Mouse (Mus musculus): ENCODE measurements around the gene Susd1.
"Not testable (repeated sequence)": the region's sequence is repeated elsewhere in the genome, so short reads cannot be mapped to it uniquely, and the experiment has no call there.

Susd1 gene

GRCm38 (mm10) chr4:59291914-59292718, 146.3 kb downstream of the Susd1 start:
- DNase-seq (ENCODE audit: extremely low read depth, low read depth, low spot score): no peak

- no peak for DNase-seq (ENCODE audit: extremely low read depth, low read depth, low spot score)
Measured at GRCm38 (mm10) chr4:59290972-59291576, 147.4 kb downstream of the Susd1 start.

- DNase-seq (ENCODE audit: extremely low read depth, low read depth, low spot score): no peak
Measured at GRCm38 (mm10) chr4:59287103-59287502, 151.3 kb downstream of the Susd1 start.

DNA sequence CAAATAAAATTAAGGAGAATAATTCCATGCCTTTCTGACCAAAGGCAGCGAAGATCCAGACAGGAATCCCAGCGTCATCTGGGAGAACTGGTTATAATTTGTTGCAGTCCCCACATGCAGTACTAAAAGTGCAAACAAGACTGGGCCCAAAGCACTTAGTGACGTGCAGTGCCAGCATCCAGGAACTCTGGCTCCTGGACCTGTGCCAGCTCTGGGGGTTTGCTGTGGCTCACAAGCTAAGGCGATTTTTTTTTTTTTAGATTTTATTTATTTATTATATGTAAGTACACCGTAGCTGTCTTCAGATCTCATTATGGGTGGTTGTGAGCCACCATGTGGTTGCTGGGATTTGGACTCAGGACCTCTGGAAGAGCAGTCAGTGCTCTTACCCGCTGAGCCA, 152.1 kb downstream of the Susd1 start:
- not testable (repeated sequence) for DNase-seq (ENCODE audit: extremely low read depth, low read depth, low spot score)

DNA sequence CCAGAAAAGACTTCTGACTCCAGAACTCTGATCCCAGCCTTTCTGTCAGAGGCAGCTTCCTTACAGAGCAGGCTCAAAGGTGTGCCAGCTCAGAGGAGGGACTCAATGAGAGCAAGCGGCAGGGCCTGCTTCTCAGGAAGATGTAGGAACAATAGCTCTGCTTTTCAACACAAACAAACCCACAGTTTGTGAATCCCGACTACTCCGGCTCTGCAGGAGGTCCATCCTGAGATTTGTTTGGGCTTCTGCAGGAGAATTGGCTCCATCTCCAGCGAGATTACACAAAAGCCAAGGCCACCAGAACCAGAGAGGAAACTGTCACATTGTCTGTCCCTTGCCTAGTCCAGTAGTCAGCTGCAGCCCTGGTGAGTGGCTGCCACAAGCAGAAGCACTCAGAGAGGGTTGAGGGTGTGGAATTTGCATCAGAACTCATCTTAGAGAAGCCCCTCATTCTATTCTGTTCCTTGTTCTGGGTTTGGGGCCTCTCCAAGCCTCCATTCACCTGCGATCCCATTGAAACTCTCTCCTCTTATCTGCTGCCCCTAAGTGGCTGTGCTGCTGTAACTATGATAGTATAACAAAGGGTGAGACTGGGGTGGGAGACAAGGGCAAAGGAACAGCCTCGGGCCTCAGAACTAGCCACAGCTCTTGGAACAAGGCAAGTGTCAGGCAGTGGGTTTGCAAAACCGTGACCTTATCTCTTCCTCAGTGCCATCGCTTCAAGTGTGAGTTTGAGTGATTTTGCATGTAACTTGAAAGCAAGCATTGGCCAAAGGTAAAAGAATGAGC, 155.5 kb downstream of the Susd1 start:
- DNase-seq (ENCODE audit: extremely low read depth, low read depth, low spot score): no peak

DNA sequence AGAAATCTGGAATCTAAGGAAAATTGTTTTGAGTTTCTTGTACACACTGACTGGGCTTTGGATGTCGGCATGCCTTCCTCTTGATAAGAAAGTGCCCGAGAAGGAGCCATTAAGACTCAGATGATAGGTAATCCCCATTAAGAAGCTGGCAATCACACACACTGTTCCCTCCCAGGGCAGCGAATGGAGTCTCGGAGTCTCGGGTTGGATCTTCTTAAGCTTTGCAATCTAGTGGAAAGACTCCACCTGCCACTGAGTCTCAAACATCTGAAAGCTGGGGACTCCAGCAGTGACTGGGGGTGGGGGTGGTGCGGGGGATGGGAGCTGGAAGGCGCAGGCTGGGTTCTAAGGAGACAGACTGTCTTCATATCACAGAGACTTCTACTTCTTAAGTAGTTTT, 156.3 kb downstream of the Susd1 start:
- no peak for DNase-seq (ENCODE audit: extremely low read depth, low read depth, low spot score)

- no peak for DNase-seq (ENCODE audit: extremely low read depth, low read depth, low spot score)
Measured at GRCm38 (mm10) chr4:59280876-59281275, 157.6 kb downstream of the Susd1 start.

GRCm38 (mm10) chr4:59279111-59279510, 159.3 kb downstream of the Susd1 start:
- no peak for DNase-seq (ENCODE audit: extremely low read depth, low read depth, low spot score)

- no peak for DNase-seq (ENCODE audit: extremely low read depth, low read depth, low spot score)
Measured at GRCm38 (mm10) chr4:59278410-59278809, 160.0 kb downstream of the Susd1 start.

DNA sequence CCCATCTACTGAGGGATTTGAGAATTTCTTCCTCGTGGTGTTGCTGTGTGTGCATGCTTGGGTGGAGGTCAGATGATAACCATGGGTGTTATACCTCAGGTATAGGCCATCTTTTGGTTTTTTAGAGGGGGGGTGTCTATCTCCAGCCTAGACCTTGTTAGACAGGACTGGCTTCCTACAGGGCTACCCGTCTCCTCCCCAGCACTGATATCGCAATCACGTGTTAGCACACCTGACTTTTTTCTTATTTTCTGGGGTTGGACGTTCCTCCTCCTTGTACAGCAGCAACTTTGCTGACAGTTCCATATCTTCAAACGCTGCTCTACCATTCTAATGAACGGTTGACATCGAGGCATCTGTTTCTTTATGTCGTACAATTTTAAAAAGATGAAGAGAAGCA, 160.5 kb downstream of the Susd1 start:
- DNase-seq (ENCODE audit: extremely low read depth, low read depth, low spot score): no peak

DNA sequence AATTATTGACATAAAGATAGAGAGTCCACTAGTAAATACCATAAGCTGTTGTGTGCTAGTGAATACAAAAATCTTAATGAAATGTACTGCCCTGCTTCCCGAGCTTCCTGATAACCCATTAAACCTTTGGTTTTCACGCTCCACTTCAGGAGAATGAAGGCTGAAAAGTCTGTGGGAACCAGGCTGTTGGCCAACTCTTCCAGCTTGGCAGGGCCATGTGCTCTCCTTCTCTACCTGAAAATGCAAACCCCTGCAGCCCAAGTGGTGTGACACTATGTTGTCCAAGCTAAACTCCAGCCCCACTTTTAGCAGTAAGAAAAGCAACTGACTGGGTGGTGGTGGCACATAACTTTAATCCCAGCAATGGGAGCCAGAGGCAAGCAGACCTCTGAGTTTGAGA, 162.5 kb downstream of the Susd1 start:
- no peak for DNase-seq (ENCODE audit: extremely low read depth, low read depth, low spot score)

DNA sequence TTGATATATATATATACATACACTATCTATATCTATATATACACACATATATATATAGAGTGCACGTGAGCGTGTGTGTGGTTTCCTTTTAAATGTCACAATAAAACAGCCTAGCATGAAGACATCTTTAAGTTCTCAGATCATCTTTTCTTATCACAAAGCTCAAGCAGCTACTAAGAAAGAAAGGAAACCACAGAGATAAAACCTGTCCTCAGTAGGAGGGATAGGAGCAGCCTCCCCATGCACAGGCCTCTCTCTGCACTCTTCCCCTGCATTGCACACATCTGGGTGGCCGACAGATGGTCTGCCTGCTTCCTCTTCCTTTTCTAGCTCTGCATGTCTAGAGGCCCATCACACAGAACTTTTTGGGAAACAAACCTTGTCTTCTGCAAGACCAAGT, 162.9 kb downstream of the Susd1 start:
- DNase-seq (ENCODE audit: extremely low read depth, low read depth, low spot score): no peak

DNA sequence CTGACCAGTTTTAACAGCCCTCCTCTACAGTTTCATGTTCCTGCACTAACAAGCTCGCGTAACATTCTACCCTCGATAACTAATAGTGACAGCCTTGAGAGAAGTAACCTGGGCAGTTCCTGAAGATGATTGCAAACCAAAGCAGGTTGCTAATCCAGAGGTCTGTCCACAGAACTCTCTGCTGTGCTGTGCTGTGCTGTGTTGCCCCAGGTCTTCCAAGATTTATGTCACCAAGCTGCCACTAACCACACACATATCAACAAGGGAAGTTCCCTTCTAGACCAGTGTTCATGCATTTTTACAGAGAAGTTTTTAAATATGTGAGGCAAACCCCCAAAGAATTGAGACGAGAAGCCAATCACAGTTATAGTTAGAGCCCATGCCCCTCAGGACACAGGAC, 164.3 kb downstream of the Susd1 start:
- DNase-seq (ENCODE audit: extremely low read depth, low read depth, low spot score): no peak

DNA sequence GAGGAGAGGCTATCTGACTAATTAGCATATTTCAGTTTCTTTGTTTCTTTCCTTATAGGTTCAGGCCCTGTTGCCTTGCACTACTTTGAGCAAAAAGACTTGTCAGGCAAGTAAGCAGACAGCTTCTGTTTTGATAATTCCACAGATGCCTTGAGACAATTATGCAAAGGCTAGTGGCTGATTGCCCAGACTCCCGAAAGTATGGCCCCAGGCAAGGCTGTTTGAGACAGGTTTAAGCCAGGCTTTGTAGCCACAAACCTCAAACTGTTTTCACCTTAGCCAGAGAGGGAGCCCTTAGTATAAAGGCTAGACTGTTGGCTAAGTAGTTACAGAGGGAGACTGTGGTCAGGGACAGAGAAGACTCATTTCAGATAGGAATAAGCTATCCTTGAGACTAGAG, 165.1 kb downstream of the Susd1 start:
- peak; percentile 13 for DNase-seq (ENCODE audit: extremely low read depth, low read depth, low spot score)

DNA sequence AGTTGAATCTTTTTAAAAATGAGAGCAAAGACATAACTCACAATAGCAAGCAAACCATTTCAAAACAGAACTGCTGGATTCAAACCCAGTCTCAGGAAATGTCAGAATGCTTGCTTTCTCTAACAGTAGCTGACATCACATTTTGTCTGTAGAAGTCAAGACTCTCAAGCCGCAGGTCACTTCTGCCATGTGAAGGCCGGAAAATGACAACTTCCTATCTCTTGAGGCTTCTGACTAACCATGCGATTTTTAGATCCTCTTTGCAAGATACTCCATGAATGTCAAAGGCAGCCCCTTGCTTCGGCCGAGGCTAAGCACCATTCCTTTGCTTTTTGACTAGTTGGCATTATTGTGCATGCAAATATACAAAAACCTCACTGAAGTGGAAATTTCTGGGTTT, 172.8 kb downstream of the Susd1 start:
- no peak for DNase-seq (ENCODE audit: extremely low read depth, low read depth, low spot score)

GRCm38 (mm10) chr4:59265182-59265581, 173.3 kb downstream of the Susd1 start:
- DNase-seq (ENCODE audit: extremely low read depth, low read depth, low spot score): no peak
